Mouse (Mus musculus) left cerebral cortex, adult 18-20 months (tissue): Measurements from ENCODE around the gene Klhl29. TPM values are rescaled to one million over a fixed set of nuclear protein-coding genes. Genes with fewer than 3 reads are reported as not detected.
A peak's percentile ranks its signal among the peaks of the same experiment; 100 is the strongest.

Experiments used
- DNase-seq, 2 experiments: peaks; one replicate each; pipeline ENCODE4 v3.0.0; 2021 to 2022; ENCODE audit warnings: low spot score in 2 of 2, mixed read lengths in 1 of 2
- long read RNA-seq, 2 experiments: library from polyadenylated mRNA; stranded (forward); transcript quantifications; one replicate each; pipeline ENCODE4 v2.0.0; 2021
- total RNA-seq, 2 experiments: library from RNA; stranded (reverse); gene quantifications; 2 replicates each; pipeline ENCODE4 v1.2.3; 2021

The Klhl29 gene
- 10 to 100 TPM; 34.2 to 39.1 TPM for total RNA-seq
- long read RNA-seq, experiment 1, partial matches to known transcripts = 0 of 9 reads
- long read RNA-seq, experiment 1, other reads (novel, unspliced or antisense) = 9 of 9 reads
- long read RNA-seq, experiment 2, partial matches to known transcripts = 0 of 10 reads
- long read RNA-seq, experiment 2, other reads (novel, unspliced or antisense) = 10 of 10 reads

- peak; percentile 80 to 81 for DNase-seq
These were observed at the start of gene Klhl29 for GRCm38 (mm10) chr12:5375616-5376461. Klhl29 (minus strand) TSS chr12:5375682.

DNA sequence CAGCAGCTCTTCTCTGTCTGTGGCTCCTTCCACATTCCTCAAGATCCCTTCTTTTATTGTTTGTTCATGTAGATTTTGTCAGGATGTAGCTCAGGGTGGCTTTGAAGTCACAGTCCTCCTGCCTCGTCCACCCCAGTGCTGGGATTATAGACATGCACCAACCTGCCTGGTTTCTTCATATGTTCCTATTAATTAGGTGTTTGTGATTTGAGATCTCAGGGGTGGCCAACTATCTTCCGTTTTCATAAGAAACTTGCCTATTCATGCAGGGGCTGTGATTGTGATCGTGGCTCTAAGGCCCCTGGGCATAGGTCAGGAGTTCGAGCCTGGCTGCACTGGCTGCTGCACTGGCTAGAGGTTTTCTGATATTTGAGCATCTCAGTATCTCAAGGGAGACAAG is 49.8 kb upstream of the Klhl29 start:
- DNase-seq = no peak

- DNase-seq = no peak
These were observed 40.3 kb upstream of the Klhl29 start for GRCm38 (mm10) chr12:5415806-5416205.

DNA sequence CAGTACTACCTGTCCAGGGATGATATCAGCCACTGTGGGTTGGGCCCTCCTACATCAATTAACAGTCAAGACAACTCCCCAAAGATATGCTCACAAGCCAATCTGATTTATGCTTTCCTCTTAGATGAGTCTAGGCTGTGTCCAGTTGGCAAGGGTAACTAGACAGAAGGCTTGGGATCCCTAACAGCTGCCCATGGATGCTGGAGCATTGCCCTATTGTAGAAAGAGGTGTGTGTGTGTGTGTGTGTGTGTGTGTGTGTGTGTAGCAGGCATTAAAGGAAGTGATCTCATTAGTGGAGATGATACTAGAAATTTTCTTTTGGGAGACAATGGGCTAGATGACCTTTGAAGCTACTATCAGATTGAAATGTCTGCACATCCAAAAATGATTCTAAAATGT is 38.5 kb upstream of the Klhl29 start:
- no peak for DNase-seq

GRCm38 (mm10) chr12:5411761-5412537 is 36.5 kb upstream of the Klhl29 start:
- DNase-seq = no peak

DNA sequence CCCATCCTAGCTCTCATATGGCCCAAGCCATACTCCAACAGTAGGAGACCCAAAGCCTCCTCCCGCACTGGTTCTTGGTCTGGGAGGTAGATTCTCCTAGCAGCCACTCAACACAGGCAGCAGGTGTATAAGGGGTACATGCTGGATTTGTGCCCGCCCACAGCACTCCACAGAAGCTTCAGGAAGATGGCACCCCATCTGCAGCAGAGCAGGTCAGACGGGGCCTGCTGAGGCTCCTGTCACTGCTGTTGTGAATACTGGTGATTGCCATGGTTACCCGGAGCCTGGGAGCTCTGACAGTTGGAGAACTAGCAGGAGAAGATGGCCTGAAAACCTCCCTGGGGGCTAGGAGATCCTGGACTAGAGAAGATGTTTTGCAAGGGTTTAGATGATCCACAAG is 35.9 kb upstream of the Klhl29 start:
- peak in 1 of 2 experiments; percentile 18 for DNase-seq

DNA sequence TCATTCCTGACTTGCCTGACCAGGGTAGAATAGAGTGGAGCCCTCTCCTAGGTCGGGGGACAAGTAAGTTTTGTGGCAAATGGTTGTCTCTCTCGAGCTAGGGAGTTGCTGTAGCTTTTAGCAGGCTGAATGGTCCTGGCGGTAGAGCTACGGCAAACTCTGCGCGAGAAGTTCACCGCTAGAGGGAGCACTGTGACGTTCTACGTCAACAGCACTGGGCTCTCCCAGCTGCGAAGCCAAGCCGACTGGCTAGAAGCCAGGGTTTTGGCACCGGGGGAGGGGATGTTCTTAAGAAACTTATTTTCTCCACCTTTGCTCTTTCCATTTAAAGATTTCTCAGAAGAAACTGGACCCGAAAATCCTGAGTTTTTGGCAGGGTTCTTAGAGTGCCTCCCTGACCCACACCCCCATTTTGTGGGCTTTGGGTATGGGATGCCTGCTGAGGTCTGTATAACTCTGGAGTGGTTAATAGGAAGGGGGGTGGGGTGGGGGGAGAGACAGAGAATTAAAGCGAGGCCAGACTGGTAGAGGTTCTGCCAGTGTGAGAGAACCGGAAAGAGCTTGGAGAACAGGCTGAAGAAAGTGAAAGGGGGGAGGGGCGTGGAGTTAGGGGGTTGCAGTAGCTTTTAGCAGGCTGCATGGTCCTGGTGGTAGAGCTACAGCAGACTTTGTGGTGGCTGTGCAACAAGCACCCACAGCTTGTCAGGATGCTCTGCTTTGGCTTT is 35.1 kb upstream of the Klhl29 start:
- peak; percentile 88 to 91 for DNase-seq

GRCm38 (mm10) chr12:5407175-5407574 is 31.7 kb upstream of the Klhl29 start:
- DNase-seq = no peak

DNA sequence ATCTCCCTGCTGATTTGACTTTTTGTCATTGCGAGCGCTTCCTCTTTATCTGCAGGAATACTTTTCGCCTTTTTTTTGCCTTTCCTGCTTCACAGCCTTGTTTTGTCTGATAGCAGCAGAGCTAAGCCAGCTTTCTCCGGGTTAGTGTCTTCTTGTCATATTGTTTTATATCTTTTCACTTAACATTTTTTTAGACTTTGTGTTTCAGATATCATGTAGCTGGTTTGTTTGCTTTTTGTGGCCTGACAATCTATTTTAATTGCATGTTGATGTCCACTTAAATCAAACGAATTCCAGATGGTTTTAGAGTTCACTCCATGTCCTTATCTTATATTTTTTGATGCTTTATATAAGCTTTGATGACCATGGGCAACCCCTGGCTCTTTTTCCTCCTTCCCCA is 21.9 kb upstream of the Klhl29 start:
- DNase-seq = no peak

- DNase-seq = no peak
These were observed 19.7 kb upstream of the Klhl29 start for GRCm38 (mm10) chr12:5395188-5395587.

DNA sequence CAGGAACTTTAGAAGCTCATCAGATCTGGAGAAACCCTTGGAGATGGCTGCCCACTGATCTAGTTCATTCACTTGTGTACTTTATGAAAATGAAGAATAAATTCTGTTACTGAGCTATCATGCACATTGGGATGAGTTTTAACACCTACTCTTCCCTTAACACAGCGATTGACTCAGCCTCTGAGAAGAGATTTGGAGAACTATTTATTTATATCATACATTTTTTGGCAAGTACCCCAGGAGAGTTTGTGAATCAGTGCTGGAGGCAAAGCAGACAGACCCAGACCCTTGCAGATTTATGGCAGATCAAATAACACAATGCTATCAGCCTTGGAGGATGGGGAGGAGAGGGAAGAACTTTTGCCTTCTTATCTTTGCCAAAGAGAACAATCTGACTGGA is 11.6 kb upstream of the Klhl29 start:
- DNase-seq = no peak

GRCm38 (mm10) chr12:5386688-5387087 is 11.2 kb upstream of the Klhl29 start:
- no peak for DNase-seq

DNA sequence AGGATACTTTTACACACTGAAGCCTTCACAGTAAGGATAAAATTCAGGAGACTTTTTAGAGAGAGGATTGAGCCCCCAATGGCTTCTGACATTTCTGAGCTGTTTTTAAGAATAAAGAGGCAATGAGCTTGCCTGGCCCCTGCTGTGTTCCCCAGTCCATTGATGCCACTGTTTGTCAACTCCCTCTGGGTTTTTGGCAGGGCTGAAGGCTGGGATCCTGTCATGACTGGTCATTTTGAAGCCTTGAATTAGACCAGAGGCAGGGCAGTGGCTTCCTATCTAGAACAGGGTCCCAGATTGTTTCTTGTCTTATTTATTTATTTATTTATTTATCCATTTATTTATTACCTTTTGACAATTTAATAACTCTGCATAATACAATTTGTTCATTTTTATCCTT is 6.2 kb upstream of the Klhl29 start:
- no peak for DNase-seq

DNA sequence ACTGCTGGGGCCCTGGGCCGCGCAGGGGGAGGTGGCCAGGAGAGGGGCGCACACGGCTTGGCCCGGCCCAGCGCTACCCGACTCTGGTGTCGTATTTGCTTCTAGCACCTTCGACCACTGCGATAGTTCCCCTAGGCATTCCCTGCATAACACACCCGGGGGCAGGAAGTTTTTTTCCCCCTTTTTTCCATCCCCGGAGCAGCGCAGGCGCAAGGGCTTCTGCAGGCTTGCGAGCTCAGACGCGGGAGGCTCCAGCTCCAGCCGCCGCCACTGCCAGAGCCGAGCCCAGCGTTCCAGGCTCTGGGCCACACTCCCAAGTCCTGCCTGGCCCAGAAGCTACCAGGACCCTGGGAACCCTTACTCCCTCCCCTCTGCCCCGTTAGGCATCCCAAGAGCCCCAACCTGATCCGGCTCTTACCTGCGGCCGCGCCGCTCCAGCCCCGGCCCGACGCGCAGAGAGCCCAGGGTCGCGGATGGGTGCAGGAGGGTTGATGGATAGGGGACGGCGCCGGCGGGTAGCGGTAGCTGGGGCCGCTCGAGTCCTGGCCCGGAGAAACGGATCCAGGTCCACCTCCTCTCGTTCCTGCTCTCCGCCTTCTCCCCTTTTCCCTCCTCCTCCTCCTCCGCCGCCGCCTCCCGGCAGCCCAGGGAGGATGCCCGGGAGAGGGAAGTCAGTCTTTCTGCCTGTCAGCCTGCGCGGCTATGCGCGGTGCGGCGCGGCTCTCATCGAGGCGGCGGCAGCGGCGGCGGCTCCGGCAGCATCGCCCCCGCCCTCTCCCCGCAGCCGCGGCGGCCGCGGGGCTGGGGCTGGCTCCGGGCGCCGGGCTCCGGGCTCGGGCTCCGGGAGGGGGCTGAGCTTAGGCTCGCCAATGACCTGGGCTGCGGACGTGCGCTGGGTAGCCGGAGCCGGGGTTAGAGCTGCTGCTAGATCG is 532 bp downstream of the Klhl29 start:
- peak; percentile 50 to 59 for DNase-seq

GRCm38 (mm10) chr12:5374196-5374683 is 1.2 kb downstream of the Klhl29 start:
- peak; percentile 47 to 59 for DNase-seq

DNA sequence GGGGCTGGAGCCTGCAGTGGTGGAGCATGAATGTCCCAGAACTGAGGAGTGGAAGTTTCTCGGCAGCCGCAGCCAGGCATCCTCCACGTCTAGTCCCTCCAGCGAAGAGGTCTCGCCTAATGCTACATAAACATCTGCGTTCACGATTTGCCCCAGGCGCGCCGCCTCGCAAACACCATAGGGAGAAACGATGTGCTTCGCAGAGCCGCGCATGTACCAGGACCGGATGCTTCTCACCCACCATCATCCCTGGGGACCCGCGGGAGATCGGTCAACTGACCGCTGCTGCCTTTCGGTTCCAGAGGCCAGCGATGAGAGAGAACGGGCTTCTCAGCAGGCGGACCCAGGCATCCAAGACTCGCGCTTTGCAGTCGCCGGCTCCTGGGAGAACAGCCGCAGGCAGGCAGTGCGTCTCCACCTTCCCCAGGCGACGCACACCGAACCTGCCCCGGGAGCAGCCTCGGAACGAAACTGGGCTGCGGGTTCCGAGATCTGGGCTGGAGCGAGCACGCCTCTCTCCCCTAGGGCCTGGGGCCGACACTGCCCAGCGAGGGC is 1.8 kb downstream of the Klhl29 start:
- DNase-seq = no peak

DNA sequence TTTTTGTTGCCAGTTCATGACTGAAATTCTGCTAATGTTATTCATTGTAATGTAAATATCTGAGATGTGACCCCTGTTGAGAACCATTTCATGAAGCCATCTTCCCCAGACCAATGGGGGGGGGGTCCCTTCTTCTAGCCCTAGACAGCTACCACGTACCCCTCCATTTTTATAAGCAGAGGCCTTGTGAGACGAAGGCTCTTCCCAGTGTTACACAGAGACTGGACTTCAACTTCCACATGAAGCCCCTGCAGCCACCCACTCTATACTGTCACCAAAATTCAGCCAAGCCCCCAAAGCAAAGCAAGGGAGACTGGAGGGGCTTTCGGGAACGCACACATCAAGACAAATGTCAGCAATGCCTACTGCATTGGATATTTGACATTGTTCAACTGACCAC is 6.1 kb downstream of the Klhl29 start:
- DNase-seq = no peak

DNA sequence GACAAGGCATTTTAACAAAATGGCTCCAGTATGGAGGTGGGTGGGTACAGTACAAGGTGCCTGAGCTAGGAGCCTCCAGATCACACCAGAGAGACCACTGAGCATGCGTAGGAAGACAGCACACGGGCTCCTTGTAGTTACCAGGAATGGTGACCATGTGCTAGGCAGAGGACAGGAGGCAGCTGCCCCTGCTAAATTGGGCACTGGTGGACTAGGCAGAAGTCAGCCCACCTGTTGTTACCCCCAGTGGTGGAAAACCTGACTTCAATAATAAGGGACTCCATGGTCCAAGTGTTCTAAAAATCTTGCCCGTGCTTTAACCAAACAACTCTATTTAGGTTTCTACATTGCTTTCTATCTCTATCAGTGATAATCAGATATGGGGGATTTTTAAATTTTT is 10.6 kb downstream of the Klhl29 start:
- DNase-seq = no peak

DNA sequence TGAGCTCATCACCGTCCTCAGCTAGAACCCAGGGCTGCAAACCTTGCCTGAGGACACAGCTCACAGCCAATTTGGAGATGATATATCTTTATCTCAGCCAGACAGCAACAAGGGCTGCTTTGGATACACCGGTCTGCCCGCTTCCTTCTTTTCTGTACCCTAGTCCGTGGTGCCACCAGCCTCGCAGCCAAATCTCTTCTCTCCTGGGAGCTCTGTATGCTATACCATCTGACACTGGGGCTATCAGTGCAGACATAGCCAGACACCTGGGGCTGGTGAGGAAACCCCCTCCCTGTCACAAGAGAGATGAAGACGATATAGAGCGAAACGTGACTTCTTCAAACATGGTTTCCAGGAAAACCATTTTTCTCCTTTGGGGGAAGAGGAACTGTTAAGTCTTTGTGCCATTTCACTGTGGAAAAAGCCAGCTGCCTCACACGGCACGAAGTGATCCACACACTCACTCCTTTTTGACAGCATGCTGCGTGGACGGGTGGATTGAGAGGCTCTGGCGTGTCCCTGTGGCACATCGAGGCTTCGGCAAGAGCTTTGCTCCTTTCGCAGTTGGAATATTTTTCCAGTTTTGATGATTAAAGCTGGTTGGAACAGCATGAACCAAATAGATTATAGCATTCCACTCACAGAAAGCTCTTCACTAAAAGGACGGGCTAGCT is 11.4 kb downstream of the Klhl29 start:
- DNase-seq = no peak
